Mouse (Mus musculus): ENCODE measurements at regions not wholly inside any gene's neighbourhood (a gene's known extent, or its start where the extent isn't known, plus 50 kb on each side); places are given as distances from the start of the nearest gene placed in this dataset.

DNA sequence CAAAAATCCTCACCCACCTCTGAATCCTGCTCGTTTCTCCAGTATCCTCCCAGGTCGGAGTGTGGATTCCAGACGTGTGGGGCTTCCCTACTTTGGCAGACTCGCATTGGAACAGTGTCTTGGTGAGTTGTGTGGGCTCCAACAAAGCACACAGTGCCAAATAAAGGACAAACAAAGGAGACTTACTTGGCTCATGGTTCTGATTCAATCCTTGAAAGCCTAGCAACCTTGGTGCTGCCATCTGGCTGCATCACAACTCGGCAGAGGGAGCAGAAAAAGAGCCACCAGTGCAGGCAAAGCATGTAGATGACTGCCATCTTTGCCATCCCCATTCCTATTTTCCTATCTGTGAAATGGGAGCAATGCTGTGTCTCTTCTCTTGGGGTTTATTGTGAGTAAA, 64.0 kb downstream of the Il9r start:
- TF ChIP-seq CTCF (conservative IDR thresholded peaks at IDR 0.05) = peak; percentile 55
- H3K27ac ChIP-seq = no peak overlapping the region
- no peak overlapping the region for H3K4me3 ChIP-seq
- peak in 1 of 2 experiments; percentile 39 for DNase-seq (ENCODE audit: low spot score in 2 of 2)

DNA sequence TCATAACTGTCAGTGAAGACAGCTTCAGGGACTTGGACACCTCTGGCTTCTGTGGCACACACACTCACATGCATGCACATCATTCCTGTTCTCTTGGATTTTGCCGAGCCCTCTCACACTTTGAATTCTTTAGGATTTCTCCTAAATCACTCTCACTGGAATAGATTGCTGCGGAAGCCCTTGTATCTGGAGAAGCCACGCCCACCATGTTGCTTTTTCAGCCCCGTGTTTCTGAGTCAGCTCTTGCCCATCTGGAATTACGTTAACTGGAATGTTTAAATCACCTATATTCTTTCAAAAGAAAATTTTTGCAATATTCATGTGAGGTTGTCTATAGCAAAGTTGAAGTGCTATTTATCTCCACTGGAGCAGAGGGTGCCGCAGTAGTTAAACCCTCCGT, 66.1 kb downstream of the Il9r start:
- Histone ChIP-seq H3K27ac (no peak overlapping the region), H3K4me3 (no peak overlapping the region)
- DNase-seq (ENCODE audit: low spot score in 2 of 2) = no peak
- TF ChIP-seq CTCF (conservative IDR thresholded peaks at IDR 0.05) = no peak

DNA sequence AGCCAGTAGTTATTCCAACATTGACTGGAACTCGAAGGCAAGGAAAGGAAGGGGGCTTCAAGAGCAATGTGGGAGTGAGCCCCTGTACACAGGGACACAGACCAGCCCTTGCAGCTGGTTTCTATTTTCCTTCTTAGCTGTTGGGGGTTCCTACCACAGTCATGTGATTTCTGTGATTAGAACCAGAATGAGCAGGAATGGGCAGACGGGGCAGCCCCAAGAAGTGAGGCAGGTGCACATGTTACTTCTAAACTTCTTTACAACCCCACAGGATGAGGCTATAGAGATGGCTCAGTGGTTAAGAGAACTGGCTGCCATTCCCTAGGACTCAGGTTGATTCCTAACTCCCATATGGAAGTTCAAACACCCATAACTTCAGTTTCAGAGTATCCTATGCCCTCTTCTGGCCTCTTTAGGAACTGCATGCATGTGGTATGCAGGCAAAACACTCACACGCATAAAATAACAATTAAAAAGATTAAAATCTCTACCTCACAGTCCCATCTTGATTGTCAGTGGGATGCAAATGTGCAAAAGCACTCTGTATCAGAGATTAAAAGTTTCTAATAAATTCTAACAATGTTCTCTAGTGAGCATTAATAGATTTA, 68.0 kb downstream of the Il9r start:
- no peak for DNase-seq (ENCODE audit: low spot score in 2 of 2)
- Histone ChIP-seq H3K27ac (no peak overlapping the region), H3K4me3 (no peak overlapping the region)
- TF ChIP-seq CTCF (conservative IDR thresholded peaks at IDR 0.05) = peak; percentile 77

DNA sequence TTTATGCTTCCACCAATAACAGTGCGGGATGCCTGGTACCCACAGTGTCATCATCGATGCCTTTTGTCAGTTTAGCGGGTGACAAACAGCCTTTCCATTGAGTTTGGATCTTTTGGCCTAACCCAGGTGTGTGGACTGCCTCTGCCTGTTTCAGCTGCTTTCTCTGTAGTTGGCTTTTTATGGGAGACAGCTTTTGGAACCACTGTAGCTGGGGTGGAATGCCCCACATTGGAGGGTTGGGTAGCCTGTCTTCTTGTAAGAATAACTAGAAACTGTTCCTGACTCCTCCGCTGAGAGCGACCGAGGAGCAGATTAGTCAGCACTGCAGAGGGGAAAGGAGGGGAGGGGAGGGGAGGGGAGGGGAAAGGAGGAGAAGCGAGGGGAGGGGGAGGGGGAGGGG, 71.5 kb downstream of the Il9r start:
- peak overlapping the region; percentile 75; the same call in 1 of the 2 replicates for H3K27ac ChIP-seq
- TF ChIP-seq CTCF (conservative IDR thresholded peaks at IDR 0.05) = no peak
- DNase-seq (ENCODE audit: low spot score in 2 of 2) = no peak
- H3K4me3 ChIP-seq = no peak overlapping the region

DNA sequence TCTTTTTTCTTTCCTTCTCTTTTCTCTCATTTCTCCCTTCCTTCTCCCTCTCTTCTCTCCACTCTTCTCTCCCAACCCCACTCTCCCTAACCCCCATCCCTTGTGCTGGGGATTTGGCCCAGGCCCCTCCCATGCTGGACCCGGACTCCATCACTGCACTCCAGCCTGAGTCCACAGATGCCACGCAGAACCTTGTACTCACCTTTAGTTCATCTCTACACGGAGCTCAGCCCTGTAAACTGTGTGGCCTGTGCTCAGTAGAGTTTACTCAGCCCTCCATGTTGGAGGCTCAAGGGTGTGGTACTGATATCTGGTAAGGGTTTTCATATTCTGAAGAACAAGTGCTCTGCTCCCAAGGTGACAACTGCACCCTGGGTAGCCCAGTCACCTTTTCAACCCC, 72.1 kb downstream of the Il9r start:
- H3K27ac ChIP-seq = peak overlapping the region; percentile 75; the same call in 1 of the 2 replicates
- TF ChIP-seq CTCF (conservative IDR thresholded peaks at IDR 0.05) = no peak
- no peak overlapping the region for H3K4me3 ChIP-seq
- DNase-seq (ENCODE audit: low spot score in 2 of 2) = no peak

DNA sequence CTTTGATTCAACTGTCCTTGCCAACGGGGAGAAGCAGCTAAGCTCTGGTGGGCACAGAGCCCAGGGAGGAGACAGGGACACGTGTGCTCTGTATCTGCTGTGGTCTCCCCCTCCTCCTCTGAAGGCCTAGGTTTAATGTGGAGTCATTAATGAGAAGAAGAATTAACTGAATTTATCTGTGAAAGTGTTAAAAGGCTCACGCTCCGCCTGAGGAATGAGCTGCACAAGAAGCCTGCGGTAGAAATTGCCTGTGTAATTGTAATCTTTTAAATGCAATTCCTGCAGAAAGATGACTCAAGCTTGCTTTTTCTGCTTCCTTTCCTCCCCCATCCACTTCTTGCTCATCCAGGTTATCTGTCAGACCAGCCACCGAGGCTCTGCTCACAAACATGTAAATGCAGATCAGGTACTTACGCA, 72.7 kb downstream of the Il9r start:
- no peak overlapping the region for H3K4me3 ChIP-seq
- no peak for TF ChIP-seq CTCF (conservative IDR thresholded peaks at IDR 0.05)
- no peak for DNase-seq (ENCODE audit: low spot score in 2 of 2)
- H3K27ac ChIP-seq = peak overlapping the region; percentile 75

DNA sequence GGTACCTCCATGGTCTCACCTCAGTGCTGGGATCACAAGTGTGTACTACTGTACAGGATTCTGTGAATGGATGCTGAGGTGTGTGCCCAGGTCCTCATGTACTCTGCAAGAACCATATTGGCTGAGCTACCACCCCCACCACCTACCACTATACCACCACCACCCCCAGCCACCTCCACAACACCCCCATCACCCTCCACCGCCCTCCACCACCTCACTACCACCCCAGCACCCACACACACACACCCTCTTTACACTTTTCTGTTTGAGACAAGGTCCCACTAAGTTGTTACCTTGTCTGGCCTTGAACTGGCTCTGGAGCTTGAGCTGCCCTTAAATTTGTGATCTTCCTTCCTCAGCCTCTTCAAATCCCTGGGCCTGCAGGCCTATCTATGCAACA, 73.3 kb downstream of the Il9r start:
- H3K27ac ChIP-seq = peak overlapping the region; percentile 75
- DNase-seq (ENCODE audit: low spot score in 2 of 2) = no peak
- H3K4me3 ChIP-seq = no peak overlapping the region
- TF ChIP-seq CTCF (conservative IDR thresholded peaks at IDR 0.05) = no peak

DNA sequence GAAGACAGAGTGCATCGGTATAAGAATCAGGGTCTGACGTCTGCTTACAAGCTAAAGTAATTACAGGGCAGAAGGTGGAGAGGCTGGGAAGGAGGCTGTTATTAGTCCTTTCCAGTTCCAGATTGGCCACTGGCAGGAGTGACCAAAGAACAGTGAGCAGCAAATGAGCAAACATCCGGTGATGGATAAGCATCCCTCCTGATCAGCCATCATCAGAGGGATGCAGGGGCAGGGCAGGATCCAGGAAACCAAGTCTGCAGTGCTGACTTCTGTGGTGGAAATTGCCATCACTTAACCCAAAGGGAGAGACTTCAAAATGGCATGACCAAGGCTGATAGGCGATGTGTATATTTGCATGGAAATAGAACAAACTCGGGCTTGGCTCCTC, 73.8 kb downstream of the Il9r start:
- Histone ChIP-seq H3K27ac (peak overlapping the region; percentile 56), H3K4me3 (no peak overlapping the region)
- no peak for DNase-seq (ENCODE audit: low spot score in 2 of 2)
- no peak for TF ChIP-seq CTCF (conservative IDR thresholded peaks at IDR 0.05)

DNA sequence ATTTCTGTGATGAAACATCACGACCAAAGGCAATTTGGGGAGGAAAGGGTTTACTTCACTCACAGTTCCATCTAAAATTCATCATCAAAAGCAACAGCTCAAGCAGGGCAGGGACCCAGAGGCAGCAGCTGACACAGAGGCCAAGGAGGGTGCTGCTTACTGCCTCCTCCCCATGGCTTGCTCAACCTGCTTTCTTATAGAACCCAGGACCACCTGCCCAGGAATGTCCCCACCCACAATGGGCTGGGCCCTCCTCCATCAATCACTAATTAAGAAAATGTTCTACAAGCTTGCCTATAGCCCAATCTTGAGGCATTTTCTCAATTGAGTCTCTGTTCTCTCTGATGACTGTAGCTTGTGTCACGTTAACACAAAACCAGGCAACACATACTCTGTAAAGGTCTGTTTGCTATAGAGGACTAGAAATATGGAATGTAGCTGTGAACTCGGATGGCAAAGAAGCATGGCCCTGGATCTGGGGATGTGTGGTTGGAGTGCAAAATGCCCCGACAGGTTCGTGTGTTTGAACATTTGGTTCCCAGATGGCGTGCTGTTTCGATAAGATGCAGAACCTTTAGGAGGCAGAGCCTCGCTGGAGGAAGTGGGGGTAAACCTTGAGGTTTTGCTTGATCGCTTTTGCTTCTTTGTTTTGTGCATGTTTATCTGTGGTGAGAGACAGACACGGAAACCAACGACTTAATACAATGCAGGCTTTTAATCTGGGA, 74.3 kb downstream of the Il9r start:
- no peak for TF ChIP-seq CTCF (conservative IDR thresholded peaks at IDR 0.05)
- Histone ChIP-seq H3K4me3 (no peak overlapping the region), H3K27ac (peak overlapping the region; percentile 56)
- no peak for DNase-seq (ENCODE audit: low spot score in 2 of 2)

DNA sequence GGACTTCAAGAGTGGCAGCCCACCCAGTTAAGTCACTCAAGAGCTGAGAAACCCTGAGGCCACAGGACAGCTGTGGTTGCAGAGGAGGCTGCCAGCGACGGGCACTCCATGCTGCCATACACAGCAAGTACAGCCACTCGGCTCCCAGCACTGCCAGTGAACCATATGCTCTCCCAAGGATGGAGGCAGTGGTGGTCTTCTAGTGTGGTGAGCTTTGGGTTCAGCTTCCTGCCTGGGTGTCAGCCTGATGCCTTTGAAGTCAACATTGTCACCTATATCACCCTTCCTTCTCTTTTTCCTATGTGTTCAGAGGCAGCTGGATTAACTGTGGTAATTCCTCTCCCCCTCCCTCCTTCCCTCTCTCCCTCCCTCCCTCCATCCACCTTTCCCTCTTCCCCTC, 79.5 kb downstream of the Il9r start:
- DNase-seq (ENCODE audit: low spot score in 2 of 2) = no peak
- H3K27ac ChIP-seq = no peak overlapping the region
- no peak for TF ChIP-seq CTCF (conservative IDR thresholded peaks at IDR 0.05)
- H3K4me3 ChIP-seq = no peak overlapping the region

DNA sequence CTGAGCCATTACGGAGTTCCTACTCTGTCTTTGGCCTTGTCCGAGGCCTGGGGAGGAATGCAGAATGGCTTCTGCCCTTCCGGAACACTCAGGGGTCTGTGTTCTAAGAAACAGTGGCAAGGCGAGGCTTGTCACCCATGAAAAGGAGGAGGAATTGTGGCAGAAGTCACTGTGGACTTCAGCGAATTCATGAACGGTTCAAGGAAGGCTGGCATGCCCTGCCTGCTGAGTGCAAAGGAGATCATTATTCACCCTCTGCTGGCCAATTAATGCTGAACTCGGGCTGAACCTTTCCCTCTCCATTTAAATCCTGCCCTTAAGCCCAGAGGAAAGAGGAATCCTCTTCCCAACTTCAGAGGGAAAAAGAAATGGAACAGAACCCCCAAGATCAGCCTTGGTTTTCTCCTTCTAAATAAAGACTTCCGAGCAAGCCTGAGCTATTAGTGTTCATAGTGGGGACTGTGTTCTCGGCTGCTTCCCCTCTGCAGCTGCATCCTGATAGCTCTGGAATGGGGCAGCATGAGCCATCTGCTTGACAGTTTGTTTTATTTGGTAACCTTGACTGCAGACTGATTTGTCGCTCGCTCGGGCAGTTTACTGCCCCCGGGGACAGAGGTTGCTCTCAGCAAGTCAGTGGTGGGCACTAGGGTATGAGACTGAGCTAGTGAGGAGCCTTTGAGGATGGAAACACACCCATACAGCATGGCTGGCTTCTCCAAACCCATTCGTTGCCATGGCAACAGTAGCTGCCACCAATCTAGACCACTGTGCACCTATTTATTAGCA, 81.0 kb downstream of the Il9r start:
- TF ChIP-seq CTCF (conservative IDR thresholded peaks at IDR 0.05) = peak; percentile 40
- Histone ChIP-seq H3K27ac (peak overlapping the region; percentile 82), H3K4me3 (no peak overlapping the region)
- no peak for DNase-seq (ENCODE audit: low spot score in 2 of 2)

DNA sequence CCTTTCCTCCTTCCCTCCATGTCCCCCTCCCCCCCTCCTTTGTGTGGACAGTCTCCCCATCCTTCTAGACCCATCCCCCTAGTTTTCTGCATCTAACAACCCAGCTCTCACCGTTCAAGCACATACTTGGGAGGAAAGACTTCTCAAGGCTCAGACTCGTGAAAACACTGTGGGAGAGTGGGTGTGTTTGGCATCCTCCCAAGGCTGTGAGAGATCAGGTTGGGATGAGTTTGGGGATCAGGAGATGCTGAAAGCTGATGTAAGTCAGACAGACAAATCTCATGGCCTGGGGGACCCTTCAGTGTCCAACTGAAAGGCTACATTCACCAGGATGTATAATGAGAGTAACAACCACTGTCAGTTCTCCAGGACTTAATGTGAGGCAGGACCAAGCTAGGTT, 82.1 kb downstream of the Il9r start:
- Histone ChIP-seq H3K4me3 (no peak overlapping the region), H3K27ac (peak overlapping the region; percentile 82; the same call in 1 of the 2 replicates)
- DNase-seq (ENCODE audit: low spot score in 2 of 2) = no peak
- TF ChIP-seq CTCF (conservative IDR thresholded peaks at IDR 0.05) = no peak

DNA sequence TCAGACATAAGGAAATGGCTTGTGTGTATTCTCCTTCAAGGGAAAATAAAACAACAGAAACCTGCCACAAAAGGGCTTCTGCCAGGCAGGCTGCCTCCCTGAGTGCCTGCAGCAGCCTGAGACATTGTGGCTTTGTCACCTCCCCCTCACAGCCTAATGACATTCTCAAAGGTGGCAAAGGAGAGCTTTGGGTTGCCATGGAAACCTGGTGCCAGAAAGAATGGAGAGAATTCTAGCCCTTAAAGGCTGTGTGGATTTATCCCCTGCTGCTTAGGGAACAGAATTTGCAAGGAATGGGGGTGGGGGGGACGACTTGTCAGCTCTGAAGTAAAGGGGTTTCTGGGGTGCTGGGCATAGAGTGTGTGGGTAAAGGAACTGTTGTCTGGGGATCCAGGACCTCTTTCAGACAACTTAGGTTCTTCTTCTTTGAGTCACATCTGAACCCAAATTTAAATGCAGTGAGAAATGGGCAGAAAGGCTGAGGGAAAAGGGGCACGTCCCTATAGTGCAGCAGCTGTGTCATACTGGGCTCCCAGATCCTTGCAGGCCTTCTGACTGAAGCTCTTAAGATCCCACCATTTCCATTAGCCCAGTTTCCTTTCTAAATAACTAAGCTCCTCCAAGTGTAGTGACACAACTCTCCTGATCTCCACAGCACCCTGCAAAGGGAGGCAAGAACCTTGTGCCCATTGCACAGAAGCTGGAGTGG, 86.8 kb downstream of the Il9r start:
- TF ChIP-seq CTCF (conservative IDR thresholded peaks at IDR 0.05) = no peak
- no peak overlapping the region for H3K4me3 ChIP-seq
- H3K27ac ChIP-seq = peak overlapping the region; percentile 36; the same call in 1 of the 2 replicates
- peak in 1 of 2 experiments; percentile 51 for DNase-seq (ENCODE audit: low spot score in 2 of 2)

All from layer of hippocampus, adult 2 months (tissue).